Comparison of ENCODE assay signal across 19 mouse cellular contexts in the genomic region with DNA sequence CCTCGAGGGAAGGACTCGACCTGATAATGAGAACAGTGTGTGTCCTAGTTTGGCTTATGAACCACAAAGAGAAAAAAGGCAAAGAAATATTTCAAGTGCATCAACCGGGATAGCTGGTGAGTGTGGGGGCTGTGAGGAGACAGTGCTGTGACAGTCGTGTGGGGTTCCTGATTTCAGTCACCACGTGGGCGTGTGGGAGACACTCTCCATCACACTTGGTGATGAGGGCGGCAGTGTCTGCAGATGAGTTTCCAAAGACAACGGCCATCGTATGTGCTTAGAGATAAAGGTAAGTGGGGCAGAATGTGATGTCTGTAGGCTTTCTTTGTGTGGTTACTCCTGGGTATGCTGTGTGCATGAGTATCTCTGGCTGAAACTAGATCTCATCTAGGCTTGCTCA. TPM values are rescaled to one million over a fixed set of nuclear protein-coding genes. Genes with fewer than 3 reads are reported as not detected.
DNase-seq lines count a peak whose midpoint lies in the region; TF ChIP-seq lines count a peak whose summit lies in the region.
"Had no signal": no experiment of that assay in that cellular context is flagged by ENCODE, and none has a peak within 500 bp of the region (broad histone marks: within the 10 kb centered on the region; RNA-seq: fewer than 3 reads in every experiment).

No protein-coding gene starts in this region.

- no peak for TF ChIP-seq RAD21 in MEL (IDR thresholded peaks at IDR 0.05; ENCODE audit: low read depth, low read length)

- no peaks in the 10 kb centered on the region for H3K27me3 ChIP-seq in MEL (ENCODE audit: control insufficient read depth in 1 of 2, insufficient read depth in 2 of 2, low read length in 2 of 2)
- no peaks in the 10 kb centered on the region for H3K27me3 ChIP-seq in forebrain, embryonic 10.5 days (ENCODE audit: poor library complexity, severe bottlenecking)
- H3K27me3 ChIP-seq: embryonic facial prominence, embryonic 13.5 days; heart, embryonic 12.5 days; hindbrain, embryonic 15.5 days had no signal

- intact Hi-C loops in left cerebral cortex, adult 2 months (cut with DNase I) = no loop called here
- intact Hi-C loops in left cerebral cortex, postnatal 4 days (cut with DNase I) = no loop called here

- peak in 1 of 2 experiments; percentile 37; a peak in 1 of 4 replicates for TF ChIP-seq EP300 in MEL (IDR thresholded peaks at IDR 0.05; ENCODE audit: low read depth in 1 of 2, low read length in 2 of 2)

- no peaks in the 10 kb centered on the region for H3K79me2 ChIP-seq in MEL (ENCODE audit: control insufficient read depth, insufficient read depth, low read length, poor library complexity)

- H3K4me1 ChIP-seq in MEL (ENCODE audit: control insufficient read depth in 1 of 2, insufficient read depth in 2 of 2, low read length in 2 of 2) = no peaks in the 10 kb centered on the region
- H3K4me1 ChIP-seq in forebrain, embryonic 10.5 days = no peaks in the 10 kb centered on the region
- H3K4me1 ChIP-seq: embryonic facial prominence, embryonic 13.5 days; heart, embryonic 12.5 days; hindbrain, embryonic 10.5 days; hindbrain, embryonic 15.5 days had no signal

- H3K36me3 ChIP-seq in MEL (ENCODE audit: control insufficient read depth in 1 of 2, insufficient read depth in 2 of 2, low read length in 2 of 2) = peaks cover 0 to 5% of the 10 kb centered on the region in 2 experiments; a peak in 1 of 4 replicates
- peaks cover 32% of the 10 kb centered on the region for H3K36me3 ChIP-seq in forebrain, embryonic 10.5 days (replicated peaks)
- H3K36me3 ChIP-seq: heart, embryonic 12.5 days had no signal

- no peak overlapping the region for H3K4me3 ChIP-seq in left cerebral cortex, adult 2 months
- H3K4me3 ChIP-seq in MEL (ENCODE audit: control insufficient read depth in 1 of 2, insufficient read depth in 1 of 2, low read depth in 2 of 2, low read length in 2 of 2) = no peak overlapping the region
- no peak overlapping the region for H3K4me3 ChIP-seq in forebrain, embryonic 10.5 days
- H3K4me3 ChIP-seq: embryonic facial prominence, embryonic 13.5 days; gastrocnemius, adult 2 months; heart, embryonic 12.5 days; hindbrain, embryonic 10.5 days; hindbrain, embryonic 15.5 days had no signal

- H3K9me3 ChIP-seq in MEL (replicated peaks; ENCODE audit: insufficient read depth, low read length) = no peaks in the 10 kb centered on the region
- H3K9me3 ChIP-seq in forebrain, embryonic 10.5 days = peaks cover 13% of the 10 kb centered on the region; the same call in 1 of the 2 replicates
- H3K9me3 ChIP-seq: embryonic facial prominence, embryonic 13.5 days; G1E; hindbrain, embryonic 15.5 days had no signal

- WGBS in forebrain, embryonic 10.5 days = 84% methylated on average over 9 of the region's 9 CpGs

- TF ChIP-seq POLR2A in MEL (IDR thresholded peaks at IDR 0.05; ENCODE audit: control insufficient read depth in 1 of 2, insufficient read depth in 1 of 2, low read depth in 1 of 2, low read length in 2 of 2, poor library complexity in 1 of 2) = no peak

- H3K9ac ChIP-seq in MEL (ENCODE audit: control insufficient read depth, low read depth, low read length, poor library complexity, severe bottlenecking) = no peak overlapping the region
- H3K9ac ChIP-seq: embryonic facial prominence, embryonic 13.5 days; heart, embryonic 12.5 days; hindbrain, embryonic 15.5 days had no signal

- peak; percentile 28 to 32 for DNase-seq in left cerebral cortex, adult 2 months (ENCODE audit: extremely low spot score in 1 of 2, low spot score in 2 of 2)
- DNase-seq in left cerebral cortex, postnatal 4 days = no peak
- peak; percentile 30 for DNase-seq in CD4-positive helper T cell, adult 2 months (ENCODE audit: low read depth, low spot score)
- DNase-seq in MEL (ENCODE audit: low read depth, low spot score) = peak; percentile 38
- DNase-seq in telencephalon, adult 2 months (ENCODE audit: low read depth, low spot score) = peak; percentile 29
- DNase-seq in forebrain, embryonic 10.5 days (ENCODE audit: extremely low spot score, low spot score) = no peak
- no peak for DNase-seq in liver
- no peak for DNase-seq in thymus, postnatal 10 days (ENCODE audit: low spot score in 2 of 2)
- DNase-seq: adrenal gland, postnatal 14 days; cerebellum, adult 18-20 months; cerebellum, adult 9-11 months; cerebellum, postnatal 36 days; gastrocnemius, adult 2 months; gastrocnemius, postnatal 25 days had no signal

- H3K27ac ChIP-seq in left cerebral cortex, adult 2 months = no peak overlapping the region
- no peak overlapping the region for H3K27ac ChIP-seq in MEL (ENCODE audit: control insufficient read depth, low read depth, low read length)
- no peak overlapping the region for H3K27ac ChIP-seq in forebrain, embryonic 10.5 days
- H3K27ac ChIP-seq: embryonic facial prominence, embryonic 13.5 days; gastrocnemius, adult 2 months; hindbrain, embryonic 10.5 days; hindbrain, embryonic 15.5 days had no signal

- TF ChIP-seq CTCF in left cerebral cortex, adult 2 months (IDR thresholded peaks at IDR 0.05) = no peak
- no peak for TF ChIP-seq CTCF in MEL (IDR thresholded peaks at IDR 0.05 in 2 of 3, conservative IDR thresholded peaks at IDR 0.05 in 1 of 3; ENCODE audit: control insufficient read depth in 1 of 3, insufficient read depth in 1 of 3, low read depth in 2 of 3, low read length in 3 of 3, poor library complexity in 1 of 3, severe bottlenecking in 1 of 3)

TF ChIP-seq in MEL, 35 proteins besides CTCF, POLR2A, EP300 and RAD21:
- no peak for TF ChIP-seq E2F4 (IDR thresholded peaks at IDR 0.05; ENCODE audit: borderline replicate concordance, low read depth, low read length)
- TF ChIP-seq SIN3A (IDR thresholded peaks at IDR 0.05; ENCODE audit: low read length) = no peak
- no peak for TF ChIP-seq NELFE (IDR thresholded peaks at IDR 0.05; ENCODE audit: low read depth, low read length)
- TF ChIP-seq JUND (IDR thresholded peaks at IDR 0.05; ENCODE audit: low read depth, low read length) = no peak
- no peak for TF ChIP-seq RCOR1 (IDR thresholded peaks at IDR 0.05; ENCODE audit: low read depth, low read length)
- no peak for TF ChIP-seq POLR2AphosphoS2 (IDR thresholded peaks at IDR 0.05; ENCODE audit: low read length)
- no peak for TF ChIP-seq ZC3H11A (IDR thresholded peaks at IDR 0.05; ENCODE audit: low read depth, low read length)
- TF ChIP-seq ZKSCAN1 (IDR thresholded peaks at IDR 0.05; ENCODE audit: low read depth, low read length) = no peak
- no peak for TF ChIP-seq ZNF384 (IDR thresholded peaks at IDR 0.05; ENCODE audit: low read depth, low read length)
- TF ChIP-seq MEF2A (IDR thresholded peaks at IDR 0.05; ENCODE audit: extremely low read depth, insufficient replicate concordance, low read depth, low read length, poor library complexity, severe bottlenecking) = no peak
- TF ChIP-seq MYC (IDR thresholded peaks at IDR 0.05; ENCODE audit: low read depth, low read length) = no peak
- TF ChIP-seq HCFC1 (IDR thresholded peaks at IDR 0.05; ENCODE audit: low read depth, low read length) = no peak
- TF ChIP-seq TBP (IDR thresholded peaks at IDR 0.05; ENCODE audit: low read depth, low read length) = no peak

RNA-seq across cellular contexts. Expression of gene Susd3, which starts 35.2 kb away (rescaled TPM):
- 1 to 10 TPM; 1.8 to 2.2 TPM for total RNA-seq in left cerebral cortex, adult 2 months (2021)
- under 1 TPM; 0.54 to 0.58 TPM for total RNA-seq in left cerebral cortex, postnatal 4 days (2021)
- total RNA-seq in MEL (2012; rRNA removed) = 12.5 and 16.2 TPM in 2 replicates
- polyA plus RNA-seq in MEL (2012; ENCODE audit: insufficient read depth in 1 of 2, insufficient read length in 2 of 2, low read depth in 1 of 2, low replicate concordance in 2 of 2, missing spikeins in 1 of 2) = 10 to 100 TPM in 1 of 2 experiments, not detected in 1; 10.8 TPM
- polyA plus RNA-seq in forebrain, embryonic 10.5 days (2016; fragmentation: Nextera tagmentation; extraction: Ambion mirVana) = 0.82 and 0.95 TPM in 2 replicates

RNA-seq across cellular contexts. Expression of gene Fgd3, which starts 36.4 kb away (rescaled TPM):
- 1 to 10 TPM; 6.7 to 7.1 TPM for total RNA-seq in left cerebral cortex, adult 2 months (2021)
- 10 to 100 TPM; 19.8 to 27.2 TPM for total RNA-seq in left cerebral cortex, postnatal 4 days (2021)
- 5.0 and 6.7 TPM in 2 replicates for total RNA-seq in MEL (2012; rRNA removed)
- polyA plus RNA-seq in MEL (2012; ENCODE audit: insufficient read depth in 1 of 2, insufficient read length in 2 of 2, low read depth in 1 of 2, low replicate concordance in 2 of 2, missing spikeins in 1 of 2) = 1 to 10 TPM in 1 of 2 experiments, not detected in 1; 6.9 TPM
- polyA plus RNA-seq in forebrain, embryonic 10.5 days (2016; fragmentation: Nextera tagmentation; extraction: Ambion mirVana) = 0.90 and 1.1 TPM in 2 replicates

RNA-seq across cellular contexts. Expression of gene Bicd2, which starts 57.7 kb away (rescaled TPM):
- 10 to 100 TPM; 53.9 to 54.6 TPM for total RNA-seq in left cerebral cortex, adult 2 months (2021)
- 10 to 100 TPM; 56.6 to 57.2 TPM for total RNA-seq in left cerebral cortex, postnatal 4 days (2021)
- 18.0 and 21.8 TPM in 2 replicates for total RNA-seq in MEL (2012; rRNA removed)
- polyA plus RNA-seq in MEL (2012; ENCODE audit: insufficient read depth in 1 of 2, insufficient read length in 2 of 2, low read depth in 1 of 2, low replicate concordance in 2 of 2, missing spikeins in 1 of 2) = 10 to 100 TPM in 1 of 2 experiments, not detected in 1; 22.6 TPM
- polyA plus RNA-seq in forebrain, embryonic 10.5 days (2016; fragmentation: Nextera tagmentation; extraction: Ambion mirVana) = 26.2 and 28.8 TPM in 2 replicates

Comparison
In these comparisons a context has a peak if more than half of its experiments do, and no peak if none do; other contexts are left out.
1. DNase-seq: peak in left cerebral cortex, adult 2 months (2 of 2), CD4-positive helper T cell, adult 2 months (single experiment), MEL (single experiment) and telencephalon, adult 2 months (single experiment); none in left cerebral cortex, postnatal 4 days (single experiment), forebrain, embryonic 10.5 days (single experiment), liver (single experiment) and thymus, postnatal 10 days (0 of 2).